Mouse (Mus musculus) Patski (cell line): ENCODE data around the gene Pcgf2. TPM values are rescaled to one million over a fixed set of nuclear protein-coding genes. Genes with fewer than 3 reads are reported as not detected.

ENCODE experiments used
- ATAC-seq: fragments of 100-300 bp; one replicate; pipeline ENCODE4 v1.8.0; 2021
- CTCF ChIA-PET: fragments of 350-600 bp; sonication (Branson Sonifier 250); formaldehyde crosslinking; loops from one replicate; lab custom pipeline; 2022; ENCODE audit warnings: inconsistent platforms; lab: Charles Lee
- POLR2A ChIA-PET: fragments of 350-600 bp; sonication (Branson Sonifier 250); formaldehyde crosslinking; loops from one replicate; lab custom pipeline; 2022; ENCODE audit warnings: antibody characterized with exemption, inconsistent platforms; lab: Charles Lee
- DNase-seq: peaks from one replicate; pipeline ENCODE4 v3.0.0-alpha.2; 2011; ENCODE audit warnings: low read depth, low spot score
- H3K27me3 ChIP-seq: fragments of 371-371 bp; one replicate; pipeline ENCODE4 v1.5.1; 2021
- CTCF ChIP-seq: fragments of 100-300 bp; IDR thresholded peaks from one replicate; pipeline ENCODE4 v1.5.1; 2021
- in situ Hi-C: fragments of 300-500 bp; cut with MboI; formaldehyde crosslinking; loops from 3 replicates; pipeline ENCODE4 v1.11.1; 2018; ENCODE audit warnings: low pct_unique_long_range_greater_than_20kb, mixed read lengths
- polyA plus RNA-seq: library from polyadenylated mRNA; unstranded; gene quantifications from one replicate; pipeline ENCODE4 v1.2.3, GENCODE M21; 2021

Gene Pcgf2
- polyA plus RNA-seq, 1 experiment from 2014 or later, result 47.3 TPM

DNA sequence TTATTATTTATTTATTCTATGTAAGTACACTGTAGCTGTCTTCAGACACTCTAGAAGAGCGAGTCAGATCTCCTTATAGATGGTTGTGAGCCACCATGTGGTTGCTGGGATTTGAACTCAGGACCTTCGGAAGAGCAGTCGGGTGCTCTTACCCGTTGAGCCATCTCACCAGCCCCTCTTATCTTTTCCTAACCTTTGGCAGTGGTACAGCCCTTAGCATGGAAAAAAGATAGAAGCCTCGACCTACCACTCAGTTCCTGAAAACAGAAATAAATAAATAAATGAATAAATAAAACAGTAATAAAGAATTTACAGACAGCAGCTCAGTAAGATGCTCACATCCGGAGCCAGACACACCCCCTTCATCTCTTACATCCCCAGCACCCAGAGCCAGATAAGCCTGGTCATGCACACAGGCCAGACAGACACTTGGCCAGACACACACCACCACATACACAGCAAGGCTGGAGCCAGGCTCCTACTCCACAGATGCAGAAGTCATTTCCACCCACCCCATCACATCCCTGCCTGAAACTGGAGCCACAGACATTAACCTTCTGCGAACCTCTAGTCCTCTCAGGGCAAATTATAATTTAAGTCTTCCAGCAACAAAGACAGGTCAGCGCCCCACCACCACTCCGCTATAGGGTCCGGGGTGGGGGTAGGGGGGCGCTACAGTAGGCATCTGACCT is 3.0 kb downstream of the Pcgf2 start:
- no peaks in the 10 kb centered on the region for H3K27me3 ChIP-seq
- in situ Hi-C loops, result loop anchor here (5.0 kb wide), 1 partner anchor 50 kb away; no protein-coding TSS in a partner anchor
- ChIA-PET POLR2A (interaction anchor here (0.7 to 1.6 kb wide), 3 partner anchors 11 to 61 kb away, joined by 4 read pairs; no protein-coding TSS in a partner anchor), CTCF (interaction anchor here (1.2 kb wide), 1 partner anchor 55 kb away, joined by 4 read pairs; no protein-coding TSS in a partner anchor)
- no peak for TF ChIP-seq CTCF
- DNase-seq (no peak), ATAC-seq (no peak)

DNA sequence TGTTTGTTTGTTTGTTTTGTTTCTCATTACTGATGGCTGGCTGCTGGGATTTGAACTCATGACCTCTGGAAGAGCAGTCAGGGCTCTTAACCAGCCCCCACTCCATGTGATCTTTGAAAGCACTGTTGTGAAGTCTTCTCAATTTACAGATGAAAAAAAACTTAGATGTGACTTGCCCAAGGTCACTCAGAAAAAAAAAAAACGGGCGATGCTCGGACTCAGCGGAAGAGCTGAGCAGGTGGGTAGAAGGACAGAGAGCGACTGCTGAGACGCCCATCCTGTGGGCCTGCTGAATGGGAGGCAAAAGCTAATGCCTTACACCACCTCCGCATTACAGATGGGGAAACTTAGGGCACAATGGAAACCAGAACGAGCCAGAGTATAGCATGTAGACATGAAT is 3.6 kb downstream of the Pcgf2 start:
- no peak for TF ChIP-seq CTCF
- CTCF ChIA-PET, result no interaction called here
- POLR2A ChIA-PET, result interaction anchor here (0.7 to 1.1 kb wide), 2 partner anchors 10 to 60 kb away, joined by 4 read pairs; no protein-coding TSS in a partner anchor
- ATAC-seq (no peak), DNase-seq (no peak)
- H3K27me3 ChIP-seq, result no peaks in the 10 kb centered on the region
- in situ Hi-C loops, result loop anchor here (5.0 kb wide), 1 partner anchor 49 kb away; no protein-coding TSS in a partner anchor

DNA sequence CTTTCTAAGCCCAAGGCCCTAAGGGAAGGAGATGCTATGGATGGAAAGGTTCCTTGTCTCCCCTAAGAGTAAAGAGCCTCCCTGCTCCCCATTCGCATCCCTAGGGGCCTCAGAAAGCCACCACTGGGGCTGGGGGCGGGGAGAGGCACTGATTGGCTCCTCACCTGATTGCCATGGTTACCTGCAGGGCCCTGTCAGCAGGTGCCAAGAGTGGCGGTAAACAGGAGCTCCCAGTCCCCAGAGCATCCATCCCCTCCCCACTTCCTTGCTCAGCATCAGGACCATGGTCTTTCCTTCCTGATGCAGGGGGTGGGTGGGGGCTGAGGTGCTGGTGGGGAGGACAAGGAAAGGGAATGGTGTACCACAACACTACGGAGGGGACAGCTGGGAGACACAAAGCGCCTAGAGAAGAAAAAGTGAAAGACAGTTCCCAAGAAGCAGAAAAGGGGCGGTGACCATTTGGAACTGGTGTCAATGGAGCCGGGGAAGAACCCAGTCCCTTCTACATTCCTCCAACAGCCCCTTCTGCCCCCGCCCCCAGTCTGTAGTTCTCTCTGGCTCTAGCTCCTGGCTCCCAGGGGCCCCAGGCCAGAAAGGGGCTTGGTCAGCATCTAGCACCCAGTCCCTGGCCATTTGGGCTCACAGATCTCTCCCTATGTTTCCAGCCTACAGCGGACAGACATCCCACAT is 4.4 kb downstream of the Pcgf2 start:
- DNase-seq, result no peak
- no peaks in the 10 kb centered on the region for H3K27me3 ChIP-seq
- ChIA-PET CTCF (no interaction called here), POLR2A (no interaction called here)
- in situ Hi-C loops, result loop anchor here (5.0 kb wide), 1 partner anchor 49 kb away; no protein-coding TSS in a partner anchor
- no peak for ATAC-seq
- TF ChIP-seq CTCF, result no peak

DNA sequence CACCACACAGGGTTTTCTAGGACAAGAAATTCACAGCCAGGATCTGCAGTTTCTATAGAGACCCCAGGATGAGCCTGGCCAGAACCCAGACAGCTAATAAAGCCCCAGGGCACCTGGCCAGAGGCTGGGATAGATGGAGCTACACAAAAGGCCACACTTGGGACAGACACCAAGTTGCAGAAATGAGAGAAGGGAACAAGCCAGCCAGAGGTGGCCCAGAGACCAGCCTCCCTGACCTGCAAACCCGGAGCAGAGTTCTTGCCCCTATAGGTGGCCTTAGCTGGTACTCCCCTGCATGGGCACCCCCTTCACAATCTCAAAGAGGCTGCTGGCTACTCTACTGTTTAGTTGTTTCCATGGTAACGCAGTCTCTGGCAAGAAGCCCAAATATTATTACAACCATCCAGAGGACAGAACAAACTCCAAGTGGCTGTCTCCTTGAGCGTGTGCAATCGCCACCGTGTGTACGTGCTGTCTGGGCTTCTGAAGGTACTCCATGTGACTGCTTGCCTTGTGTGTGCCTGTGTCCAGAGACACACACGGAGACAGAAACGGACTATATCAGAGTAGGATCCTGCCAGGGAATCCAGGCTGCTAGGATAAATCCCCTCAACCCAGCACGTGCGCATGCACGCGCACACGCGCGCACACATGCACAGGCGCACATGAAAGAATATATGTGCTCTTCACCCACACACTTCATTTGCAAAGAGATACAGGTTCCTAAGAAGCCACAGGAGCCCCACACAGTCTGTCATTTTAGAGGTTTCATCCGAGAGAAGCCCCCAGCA is 5.2 kb downstream of the Pcgf2 start:
- no peak for DNase-seq
- H3K27me3 ChIP-seq, result no peaks in the 10 kb centered on the region
- no peak for TF ChIP-seq CTCF
- POLR2A ChIA-PET, result no interaction called here
- no peak for ATAC-seq
- CTCF ChIA-PET, result no interaction called here
- in situ Hi-C loops, result loop anchor here (5.0 kb wide), 1 partner anchor 48 kb away; no protein-coding TSS in a partner anchor

DNA sequence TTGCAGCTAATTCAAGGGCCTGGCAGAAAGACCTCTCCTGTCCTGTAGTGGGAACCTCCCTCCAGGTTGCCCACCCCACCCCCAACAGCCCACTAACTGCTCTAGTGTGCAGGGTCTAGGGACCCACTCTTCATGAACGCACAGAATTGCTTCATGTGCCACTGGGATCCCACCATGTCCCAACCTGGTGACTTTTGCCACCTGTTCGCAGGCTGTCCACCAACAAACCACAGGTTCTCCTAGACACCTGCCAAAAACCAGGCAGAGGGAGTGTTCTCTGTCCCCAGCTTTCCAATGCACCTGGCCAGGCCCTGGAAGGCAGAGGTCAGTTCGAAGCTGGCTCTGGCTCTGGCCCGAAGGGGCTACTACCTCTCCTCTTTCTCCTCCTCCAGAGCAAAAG is 5.9 kb downstream of the Pcgf2 start:
- no peak for TF ChIP-seq CTCF
- in situ Hi-C loops, result no loop called here
- ChIA-PET POLR2A (no interaction called here), CTCF (interaction anchor here (2.4 kb wide), 1 partner anchor 50 kb away, joined by 11 read pairs; no protein-coding TSS in a partner anchor)
- no peaks in the 10 kb centered on the region for H3K27me3 ChIP-seq
- no peak for DNase-seq
- no peak for ATAC-seq

- no peak for DNase-seq
- in situ Hi-C loops, result no loop called here
- H3K27me3 ChIP-seq, result no peaks in the 10 kb centered on the region
- TF ChIP-seq CTCF, result no peak
- CTCF ChIA-PET, result interaction anchor here (1.1 to 1.5 kb wide), 3 partner anchors 9 to 45 kb away, joined by 3 to 6 read pairs (median 3); no protein-coding TSS in a partner anchor
- POLR2A ChIA-PET, result no interaction called here
- ATAC-seq, result no peak
These were observed 10.4 kb downstream of the Pcgf2 start for GRCm38 (mm10) chr11:97689861-97690260.

- H3K27me3 ChIP-seq, result no peaks in the 10 kb centered on the region
- CTCF ChIA-PET, result interaction anchor here (0.8 to 1.4 kb wide), 4 partner anchors 12 to 45 kb away, joined by 3 to 7 read pairs (median 3); no protein-coding TSS in a partner anchor
- TF ChIP-seq CTCF, result no peak
- no peak for DNase-seq
- POLR2A ChIA-PET, result interaction anchor here (0.8 to 1.5 kb wide), 3 partner anchors 12 to 34 kb away, joined by 3 to 4 read pairs (median 4); no protein-coding TSS in a partner anchor
- in situ Hi-C loops, result no loop called here
- ATAC-seq, result no peak
These were observed 13.2 kb downstream of the Pcgf2 start for GRCm38 (mm10) chr11:97687061-97687460.

GRCm38 (mm10) chr11:97686322-97686908 is 13.9 kb downstream of the Pcgf2 start:
- ChIA-PET CTCF (interaction anchor here (0.8 to 1.4 kb wide), 4 partner anchors 13 to 44 kb away, joined by 3 to 7 read pairs (median 3); no protein-coding TSS in a partner anchor), POLR2A (interaction anchor here (0.6 to 1.5 kb wide), 6 partner anchors 9 to 34 kb away, joined by 3 to 4 read pairs (median 4); no protein-coding TSS in a partner anchor)
- H3K27me3 ChIP-seq, result no peaks in the 10 kb centered on the region
- DNase-seq (no peak), ATAC-seq (no peak)
- in situ Hi-C loops, result no loop called here
- TF ChIP-seq CTCF, result no peak

DNA sequence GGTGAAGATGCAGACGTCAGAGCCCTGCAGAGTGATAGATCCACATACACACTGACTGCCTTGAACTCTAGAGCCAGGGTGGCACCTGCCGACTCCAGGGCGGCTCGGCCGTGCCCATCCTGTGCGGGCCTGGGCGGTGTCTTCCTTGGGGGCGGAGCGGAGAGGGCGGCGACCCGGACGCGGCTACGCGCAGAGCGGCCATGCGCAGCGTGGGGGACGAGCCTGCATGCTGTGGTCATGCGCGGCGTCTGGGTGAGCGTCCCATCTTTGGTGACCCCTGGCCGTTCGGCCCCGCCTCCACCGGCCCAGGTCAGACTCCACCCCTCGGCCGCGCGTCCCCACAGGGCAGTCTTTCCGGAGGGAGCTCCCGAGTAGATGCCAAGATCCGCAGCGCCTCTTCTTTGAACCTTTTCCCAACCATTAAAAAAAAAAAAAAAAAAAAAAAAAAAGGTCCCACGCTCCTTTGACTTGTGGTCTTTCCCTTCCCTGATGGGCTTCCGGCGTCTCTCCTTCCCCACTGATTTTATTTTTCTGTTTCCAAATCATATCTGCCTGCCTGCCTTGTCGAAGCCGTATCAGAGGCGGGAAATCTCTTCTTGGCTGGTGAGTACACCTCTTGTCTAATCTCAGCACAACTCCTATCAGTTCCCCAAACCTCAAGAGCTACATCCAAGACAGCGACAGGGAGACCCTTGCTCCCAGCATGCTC is 14.5 kb downstream of the Pcgf2 start, which contains the start of gene Cisd3:
Cisd3 (plus strand) TSS at position 214 of the 709 bp plus-strand sequence.
- ATAC-seq (peak; percentile 70), DNase-seq (no peak)
- no peaks in the 10 kb centered on the region for H3K27me3 ChIP-seq
- ChIA-PET CTCF (interaction anchor here (1.1 to 1.4 kb wide), 2 partner anchors 13 to 34 kb away, joined by 3 to 7 read pairs; no protein-coding TSS in a partner anchor), POLR2A (interaction anchor here (0.9 to 1.5 kb wide), 4 partner anchors 12 to 26 kb away, joined by 4 read pairs; no protein-coding TSS in a partner anchor)
- in situ Hi-C loops, result no loop called here
- no peak for TF ChIP-seq CTCF
